Mouse (Mus musculus): Measurements from ENCODE around the gene Ube2e1. TPM values are rescaled to one million over a fixed set of nuclear protein-coding genes. Genes with fewer than 3 reads are reported as not detected.
"Not testable (repeated sequence)": the region's sequence is repeated elsewhere in the genome, so short reads cannot be mapped to it uniquely, and the experiment has no call there.

Ube2e1 gene
- polyA plus RNA-seq, 1 experiment from 2014 or later = 156 TPM

DNA sequence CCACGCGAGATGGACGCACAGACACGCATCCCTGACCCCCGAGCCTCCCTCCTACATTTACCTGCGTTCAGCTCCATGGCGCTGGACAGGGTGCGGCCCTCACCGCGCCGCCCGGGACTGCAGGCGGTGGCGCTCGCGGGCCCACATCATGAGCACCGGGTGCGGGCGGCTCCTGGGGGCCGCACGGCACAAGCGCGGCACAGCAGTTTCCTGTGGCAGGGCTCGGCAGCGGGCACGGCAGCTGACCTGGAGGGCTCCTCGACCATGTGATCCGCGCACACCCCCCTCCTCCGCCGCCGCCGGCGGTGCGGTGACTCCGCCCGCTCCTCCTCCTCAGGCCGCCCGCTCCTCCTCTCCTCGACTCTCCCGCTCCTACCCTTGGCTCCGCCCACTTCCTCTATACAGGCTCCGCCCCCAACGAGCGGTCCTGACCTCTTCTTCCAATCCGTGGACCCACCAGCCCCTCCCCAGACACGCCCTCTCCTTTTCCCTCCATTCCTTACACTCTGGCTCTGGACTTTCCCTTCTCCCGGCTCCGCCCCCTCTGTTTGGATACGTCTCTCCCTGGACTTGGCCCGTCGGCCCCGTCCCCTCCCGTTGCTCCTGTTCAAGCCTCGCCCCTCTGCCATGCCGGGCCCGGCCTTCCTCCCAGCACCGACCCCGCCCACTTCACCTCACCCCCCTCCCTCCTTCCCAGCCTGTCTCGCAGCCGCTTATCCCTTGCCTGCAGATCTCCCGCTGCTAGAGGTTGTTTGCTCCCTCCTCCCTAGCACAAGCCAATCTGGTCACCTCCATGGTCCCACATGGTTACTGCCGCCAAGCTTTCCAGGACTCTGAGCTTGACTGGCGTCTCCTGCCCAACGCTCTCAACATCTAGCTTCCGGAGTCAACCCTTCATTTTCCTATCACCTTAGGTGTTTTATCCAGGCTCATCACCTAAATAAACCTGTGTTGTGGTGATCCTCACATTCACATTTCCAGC, 92.6 kb downstream of the Ube2e1 start, which contains the start of gene Nr1d2:
Gene Nr1d2, minus strand, starts transcription at position 378 of the 982 bp plus-strand sequence.
- no peaks in the 10 kb centered on the region for H3K9me3 ChIP-seq
- no peaks in the 10 kb centered on the region for H3K36me3 ChIP-seq
- H3K9ac ChIP-seq = peak within 1 kb of the TSS; percentile 66
- 1% methylated on average over 52 of the region's 66 CpGs for WGBS
- peak within 1 kb of the TSS; percentile 84 for H3K4me3 ChIP-seq
- no peaks in the 10 kb centered on the region for H3K4me1 ChIP-seq
- ATAC-seq (ENCODE audit: insufficient number of reproducible peaks, insufficient read depth, low FRiP score, low TSS enrichment) = peak; percentile 96
- H3K4me2 ChIP-seq (replicated peaks) = peak within 1 kb of the TSS; percentile 79
- H3K27ac ChIP-seq = peak within 1 kb of the TSS; percentile 88
- H3K27me3 ChIP-seq = no peaks in the 10 kb centered on the region

DNA sequence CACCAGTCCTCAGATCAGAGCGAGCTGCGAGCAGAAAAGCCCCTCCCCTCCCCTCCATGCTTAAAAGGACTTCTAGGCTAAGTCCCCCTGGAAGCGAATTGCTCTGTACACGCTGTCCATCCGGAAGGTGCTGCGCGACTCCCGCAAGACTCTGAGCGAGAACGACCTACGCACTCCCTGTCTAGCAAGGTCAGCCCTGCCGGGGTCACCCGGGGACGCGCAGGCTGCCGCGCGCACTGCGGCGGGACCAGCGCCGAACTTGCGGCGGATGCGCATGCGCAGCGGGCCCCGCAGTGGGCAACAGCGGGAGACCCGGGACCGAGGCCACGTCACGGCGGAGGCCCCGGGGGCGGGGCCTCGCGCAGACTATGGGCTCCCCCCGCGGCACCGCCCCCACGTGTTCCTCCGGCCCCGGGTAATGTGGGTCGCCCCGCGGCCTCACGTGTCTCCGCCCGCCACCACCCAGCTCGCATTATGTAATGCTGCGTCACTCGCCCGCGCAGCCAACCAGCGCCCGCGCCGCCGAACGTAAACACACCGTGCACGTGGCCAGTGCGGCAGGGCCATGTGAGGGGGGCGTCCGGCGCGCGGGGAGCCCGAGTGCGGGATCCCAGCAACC, 93.4 kb downstream of the Ube2e1 start:
- H3K4me1 ChIP-seq = no peaks in the 10 kb centered on the region
- ATAC-seq (ENCODE audit: insufficient number of reproducible peaks, insufficient read depth, low FRiP score, low TSS enrichment) = peak; percentile 91
- no peaks in the 10 kb centered on the region for H3K9me3 ChIP-seq
- peak overlapping the region; percentile 66 for H3K9ac ChIP-seq
- peak overlapping the region; percentile 88 for H3K27ac ChIP-seq
- H3K36me3 ChIP-seq = no peaks in the 10 kb centered on the region
- H3K27me3 ChIP-seq = no peaks in the 10 kb centered on the region
- peak overlapping the region; percentile 84 for H3K4me3 ChIP-seq
- under 1% methylated on average over 71 of the region's 71 CpGs for WGBS
- peak overlapping the region; percentile 79 for H3K4me2 ChIP-seq (replicated peaks)

DNA sequence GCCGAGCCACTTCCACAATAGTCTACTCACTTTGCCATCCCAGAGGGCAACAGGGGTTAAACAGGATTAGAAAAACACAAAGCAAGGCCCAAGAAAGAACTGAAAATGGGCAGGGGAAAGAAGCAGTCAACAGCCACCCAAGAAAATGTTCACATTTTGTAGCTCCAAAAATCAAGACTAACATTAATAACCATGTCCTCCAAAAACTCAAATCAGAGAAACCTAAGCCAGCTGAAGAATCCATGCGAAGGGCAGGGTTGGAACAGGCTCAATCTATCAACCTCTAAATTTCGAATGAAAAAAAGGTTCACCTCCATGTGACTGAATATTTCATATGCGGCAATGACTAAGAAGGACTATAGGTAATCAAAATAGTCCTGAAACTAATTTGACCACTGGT, 94.3 kb downstream of the Ube2e1 start:
- Histone ChIP-seq H3K9me3 (no peaks in the 10 kb centered on the region), H3K36me3 (no peaks in the 10 kb centered on the region), H3K27ac (no peak overlapping the region), H3K27me3 (no peaks in the 10 kb centered on the region), H3K4me1 (no peaks in the 10 kb centered on the region), H3K9ac (no peak overlapping the region), H3K4me3 (peak overlapping the region; percentile 84), H3K4me2 (replicated peaks) (peak overlapping the region; percentile 79)
- 52% methylated on average over 4 of the region's 4 CpGs for WGBS
- no peak for ATAC-seq (ENCODE audit: insufficient number of reproducible peaks, insufficient read depth, low FRiP score, low TSS enrichment)

- not testable (repeated sequence) for H3K27ac ChIP-seq; H3K4me2 ChIP-seq (replicated peaks); H3K9me3 ChIP-seq; H3K36me3 ChIP-seq; H3K27me3 ChIP-seq; H3K4me3 ChIP-seq; H3K4me1 ChIP-seq; H3K9ac ChIP-seq; ATAC-seq (ENCODE audit: insufficient number of reproducible peaks, insufficient read depth, low FRiP score, low TSS enrichment)
- 77% methylated on average over 2 of the region's 2 CpGs for WGBS
These were observed 95.0 kb downstream of the Ube2e1 start for GRCm38 (mm10) chr14:18236496-18237235.

DNA sequence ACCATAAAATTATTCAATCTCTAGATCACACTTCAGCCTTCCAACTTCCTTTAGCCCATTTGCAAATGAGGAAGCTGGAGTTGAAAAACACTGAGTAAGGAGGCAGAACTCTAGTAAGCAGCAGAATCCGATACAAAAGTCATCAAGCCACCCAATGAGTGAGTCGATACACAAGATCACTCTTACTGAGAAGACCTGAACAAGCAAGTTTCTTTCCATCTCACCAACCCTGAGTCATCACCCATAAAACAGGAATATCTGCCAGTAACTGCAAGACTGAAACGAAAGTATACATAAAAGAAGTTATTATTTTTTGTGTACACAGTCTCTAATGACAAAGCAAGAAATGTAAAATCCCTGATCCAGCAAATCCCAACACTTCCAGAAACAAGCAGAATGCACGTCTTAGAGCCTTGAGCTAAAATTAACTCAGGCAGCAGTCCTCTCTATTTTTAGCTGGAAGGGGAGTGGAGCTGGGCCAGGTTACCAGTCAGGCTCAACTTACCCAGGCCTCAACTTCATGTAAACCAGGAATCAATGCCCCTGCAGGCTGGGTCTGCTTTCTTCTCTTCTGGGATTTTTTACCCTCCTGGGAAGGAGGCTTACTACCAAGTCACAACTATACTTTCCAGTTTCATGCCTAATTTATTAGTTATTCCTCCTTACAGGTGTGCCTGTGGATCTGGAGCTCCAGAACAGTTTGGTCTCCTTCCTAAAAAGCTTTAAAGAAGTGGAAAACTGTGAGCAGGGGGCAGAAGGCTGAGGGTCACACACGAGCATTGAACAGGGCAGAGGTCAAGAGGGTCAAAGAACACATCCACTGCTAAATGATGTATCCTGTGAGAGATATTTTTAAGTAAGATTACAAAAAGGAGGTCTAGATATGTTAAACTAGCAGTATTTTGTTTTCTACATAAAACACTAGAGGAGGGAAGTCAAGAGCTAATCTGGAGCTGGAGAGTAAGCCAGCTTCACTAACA, 97.4 kb downstream of the Ube2e1 start:
- no peak for ATAC-seq (ENCODE audit: insufficient number of reproducible peaks, insufficient read depth, low FRiP score, low TSS enrichment)
- Histone ChIP-seq H3K4me1 (no peaks in the 10 kb centered on the region), H3K27me3 (no peaks in the 10 kb centered on the region), H3K36me3 (no peaks in the 10 kb centered on the region), H3K4me2 (replicated peaks) (no peak overlapping the region), H3K4me3 (no peak overlapping the region), H3K27ac (no peak overlapping the region), H3K9me3 (no peaks in the 10 kb centered on the region), H3K9ac (no peak overlapping the region)
- 44% methylated on average over 5 of the region's 5 CpGs for WGBS

DNA sequence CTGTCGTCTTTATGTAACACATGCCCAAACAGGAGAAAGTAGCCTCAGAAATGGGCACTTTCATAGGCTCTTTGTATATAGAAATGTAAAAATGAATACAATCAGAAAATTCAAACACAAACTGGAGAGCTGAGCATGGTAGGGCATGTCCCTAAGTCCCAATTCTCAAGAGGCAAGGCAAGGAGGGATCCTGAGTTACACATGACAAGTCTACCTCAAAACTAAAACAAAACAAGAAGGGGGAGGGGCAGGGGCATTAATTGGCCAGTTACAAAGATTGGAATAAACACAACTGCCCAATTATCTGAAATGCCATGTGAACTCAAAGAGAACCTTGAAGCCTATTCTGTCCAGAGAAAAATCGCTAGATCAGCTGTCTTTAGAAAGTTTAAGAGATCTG, 98.6 kb downstream of the Ube2e1 start:
- no peak for ATAC-seq (ENCODE audit: insufficient number of reproducible peaks, insufficient read depth, low FRiP score, low TSS enrichment)
- Histone ChIP-seq H3K9ac (no peak overlapping the region), H3K27me3 (no peaks in the 10 kb centered on the region), H3K4me2 (replicated peaks) (no peak overlapping the region), H3K4me3 (no peak overlapping the region), H3K4me1 (no peaks in the 10 kb centered on the region), H3K27ac (no peak overlapping the region), H3K36me3 (no peaks in the 10 kb centered on the region), H3K9me3 (no peaks in the 10 kb centered on the region)
- 87% methylated on average over 2 of the region's 2 CpGs for WGBS

Other genes starting within 250 kb of the Ube2e1 start
- 7.3 and 8.1 TPM in 2 replicates for gene Nr1d2, start 92.7 kb downstream of the Ube2e1 start, polyA plus RNA-seq (2016; fragmentation: Nextera tagmentation; extraction: Ambion mirVana)
- gene Nkiras1, start 60.7 kb downstream of the Ube2e1 start, polyA plus RNA-seq (2016; fragmentation: Nextera tagmentation; extraction: Ambion mirVana) = 17.4 and 21.5 TPM in 2 replicates
- gene Rpl15, start 60.5 kb downstream of the Ube2e1 start, polyA plus RNA-seq (2016; fragmentation: Nextera tagmentation; extraction: Ambion mirVana) = 390 and 444 TPM in 2 replicates